Mouse (Mus musculus): ENCODE results near the gene P2ry2.

P2ry2 gene

GRCm38 (mm10) chr7:101027623-101028443, 15.2 kb upstream of the P2ry2 start:
- in situ Hi-C loops (cut with MboI; ENCODE audit: low sequenced_read_pairs): no loop called here

- in situ Hi-C loops (cut with MboI; ENCODE audit: low sequenced_read_pairs): no loop called here
Observed at GRCm38 (mm10) chr7:101026836-101027235, 14.2 kb upstream of the P2ry2 start.

- in situ Hi-C loops (cut with MboI; ENCODE audit: low sequenced_read_pairs): no loop called here
Observed at GRCm38 (mm10) chr7:101017492-101017891, 4.8 kb upstream of the P2ry2 start.

- in situ Hi-C loops (cut with MboI; ENCODE audit: low sequenced_read_pairs): no loop called here
Observed at GRCm38 (mm10) chr7:101017021-101017461, 4.4 kb upstream of the P2ry2 start.

- in situ Hi-C loops (cut with MboI; ENCODE audit: low sequenced_read_pairs): no loop called here
Observed at GRCm38 (mm10) chr7:101014985-101015384, 2.3 kb upstream of the P2ry2 start.

- in situ Hi-C loops (cut with MboI; ENCODE audit: low sequenced_read_pairs): no loop called here
Observed at GRCm38 (mm10) chr7:101014041-101014440, 1.4 kb upstream of the P2ry2 start.

GRCm38 (mm10) chr7:101011681-101012367, 842 bp downstream of the P2ry2 start:
- in situ Hi-C loops (cut with MboI; ENCODE audit: low sequenced_read_pairs): no loop called here

GRCm38 (mm10) chr7:101010741-101011140, 1.9 kb downstream of the P2ry2 start:
- in situ Hi-C loops (cut with MboI; ENCODE audit: low sequenced_read_pairs): no loop called here

GRCm38 (mm10) chr7:101006201-101006600, 6.5 kb downstream of the P2ry2 start:
- in situ Hi-C loops (cut with MboI; ENCODE audit: low sequenced_read_pairs): no loop called here

GRCm38 (mm10) chr7:101005119-101005518, 7.5 kb downstream of the P2ry2 start:
- in situ Hi-C loops (cut with MboI; ENCODE audit: low sequenced_read_pairs): no loop called here

GRCm38 (mm10) chr7:101003442-101004326, 9.0 kb downstream of the P2ry2 start:
- in situ Hi-C loops (cut with MboI; ENCODE audit: low sequenced_read_pairs): no loop called here

GRCm38 (mm10) chr7:101002274-101002673, 10.4 kb downstream of the P2ry2 start:
- in situ Hi-C loops (cut with MboI; ENCODE audit: low sequenced_read_pairs): no loop called here

- in situ Hi-C loops (cut with MboI; ENCODE audit: low sequenced_read_pairs): no loop called here
Observed at GRCm38 (mm10) chr7:100999623-101000022, 13.0 kb downstream of the P2ry2 start.

- in situ Hi-C loops (cut with MboI; ENCODE audit: low sequenced_read_pairs): no loop called here
Observed at GRCm38 (mm10) chr7:100998578-100998960, 14.1 kb downstream of the P2ry2 start.

- in situ Hi-C loops (cut with MboI; ENCODE audit: low sequenced_read_pairs): no loop called here
Observed at GRCm38 (mm10) chr7:100997951-100998577, 14.6 kb downstream of the P2ry2 start.

GRCm38 (mm10) chr7:100997215-100997614, 15.5 kb downstream of the P2ry2 start:
- in situ Hi-C loops (cut with MboI; ENCODE audit: low sequenced_read_pairs): no loop called here

GRCm38 (mm10) chr7:100995951-100996350, 16.7 kb downstream of the P2ry2 start:
- in situ Hi-C loops (cut with MboI; ENCODE audit: low sequenced_read_pairs): no loop called here

- in situ Hi-C loops (cut with MboI; ENCODE audit: low sequenced_read_pairs): no loop called here
Observed at GRCm38 (mm10) chr7:100995260-100995864, 17.3 kb downstream of the P2ry2 start.

- in situ Hi-C loops (cut with MboI; ENCODE audit: low sequenced_read_pairs): no loop called here
Observed at GRCm38 (mm10) chr7:100993166-100993565, 19.5 kb downstream of the P2ry2 start.

GRCm38 (mm10) chr7:100991972-100992371, 20.7 kb downstream of the P2ry2 start:
- in situ Hi-C loops (cut with MboI; ENCODE audit: low sequenced_read_pairs): no loop called here

Measured in CH12F3 (cell line).